Mouse (Mus musculus): ENCODE data around the gene Synj1.

Gene Synj1

GRCm38 (mm10) chr16:90946977-90947376, 64.1 kb downstream of the Synj1 start:
- no peak for DNase-seq (ENCODE audit: low read depth, low spot score)

DNA sequence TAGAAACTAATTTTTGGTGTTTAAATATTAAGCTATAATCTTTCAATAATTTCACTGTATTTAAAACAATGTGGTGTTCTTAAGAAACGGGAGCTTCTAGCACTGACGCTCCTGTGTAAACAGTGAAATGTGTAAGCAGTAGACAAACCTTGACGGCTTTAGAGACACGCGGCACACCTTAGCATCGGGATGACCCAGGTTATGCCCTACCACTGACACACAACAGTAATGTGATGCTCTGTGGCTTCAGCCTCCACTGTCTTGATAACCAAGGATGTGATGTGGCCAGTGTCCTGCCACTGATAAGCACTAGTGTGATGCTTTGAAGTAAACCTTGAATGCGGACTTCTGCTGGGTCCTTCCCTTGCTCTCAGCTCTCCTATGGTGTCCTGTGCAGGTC, 69.9 kb downstream of the Synj1 start:
- DNase-seq (ENCODE audit: low read depth, low spot score) = no peak

DNA sequence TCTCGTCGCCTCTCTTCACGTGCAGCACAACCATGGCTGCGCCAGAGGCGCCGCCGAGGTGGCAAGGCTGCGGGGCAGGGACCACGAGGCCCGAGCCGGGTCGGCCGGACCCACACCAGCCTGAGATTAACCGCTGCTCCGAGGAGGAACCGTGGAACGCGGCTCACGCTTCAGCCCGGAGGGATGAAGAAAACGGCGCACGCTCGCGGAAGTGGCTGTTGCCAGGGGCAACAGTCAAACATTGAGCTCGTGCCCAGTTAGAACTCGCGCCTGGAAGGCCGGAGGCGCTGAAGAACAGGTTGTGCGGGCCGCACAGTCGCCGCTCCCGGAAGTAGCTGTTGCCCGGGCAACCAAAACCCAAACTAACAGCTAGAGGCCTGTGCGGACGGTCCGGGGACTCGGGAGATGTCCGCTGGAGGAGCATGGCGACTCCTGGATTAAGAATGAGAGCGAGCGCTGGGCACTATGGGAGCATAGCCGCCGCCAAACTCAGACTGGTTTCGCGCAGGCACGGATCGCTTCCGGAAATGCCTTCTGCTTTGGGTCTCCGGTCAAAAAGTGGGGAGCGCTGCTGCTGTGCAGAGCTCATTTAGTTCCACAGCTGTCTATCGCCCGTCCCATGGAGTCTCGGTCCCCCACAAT, 76.3 kb downstream of the Synj1 start, which contains the start of gene Cfap298:
TSS of gene Cfap298 (minus strand) at position 428 of the 642 bp plus-strand sequence.
- peak; percentile 92 for DNase-seq (ENCODE audit: low read depth, low spot score)

DNA sequence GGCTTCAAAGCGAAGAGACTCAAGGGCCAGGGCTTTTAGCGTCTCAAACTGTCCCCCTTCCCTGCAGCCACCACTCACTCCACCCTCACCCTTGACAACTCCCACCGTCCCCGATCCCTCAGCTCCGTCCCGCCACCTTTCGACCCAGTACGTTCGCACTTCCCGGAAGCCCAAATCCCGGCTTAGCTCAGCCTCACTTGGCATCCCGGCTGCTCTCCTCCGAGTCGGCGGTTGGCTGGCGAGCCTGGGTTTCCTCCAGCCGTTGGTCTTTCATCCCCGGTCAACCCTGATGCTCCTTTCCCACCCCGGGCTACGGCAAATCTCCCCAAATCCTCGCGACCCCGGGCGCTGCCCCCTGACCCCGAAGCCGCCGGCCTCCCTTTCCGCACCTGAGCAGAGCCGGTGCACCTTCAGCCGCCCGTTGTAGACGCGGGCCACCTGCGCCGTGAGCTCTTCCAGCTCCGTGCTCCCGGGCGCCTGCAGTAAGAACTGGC, 76.9 kb downstream of the Synj1 start:
- DNase-seq (ENCODE audit: low read depth, low spot score) = peak; percentile 42

DNA sequence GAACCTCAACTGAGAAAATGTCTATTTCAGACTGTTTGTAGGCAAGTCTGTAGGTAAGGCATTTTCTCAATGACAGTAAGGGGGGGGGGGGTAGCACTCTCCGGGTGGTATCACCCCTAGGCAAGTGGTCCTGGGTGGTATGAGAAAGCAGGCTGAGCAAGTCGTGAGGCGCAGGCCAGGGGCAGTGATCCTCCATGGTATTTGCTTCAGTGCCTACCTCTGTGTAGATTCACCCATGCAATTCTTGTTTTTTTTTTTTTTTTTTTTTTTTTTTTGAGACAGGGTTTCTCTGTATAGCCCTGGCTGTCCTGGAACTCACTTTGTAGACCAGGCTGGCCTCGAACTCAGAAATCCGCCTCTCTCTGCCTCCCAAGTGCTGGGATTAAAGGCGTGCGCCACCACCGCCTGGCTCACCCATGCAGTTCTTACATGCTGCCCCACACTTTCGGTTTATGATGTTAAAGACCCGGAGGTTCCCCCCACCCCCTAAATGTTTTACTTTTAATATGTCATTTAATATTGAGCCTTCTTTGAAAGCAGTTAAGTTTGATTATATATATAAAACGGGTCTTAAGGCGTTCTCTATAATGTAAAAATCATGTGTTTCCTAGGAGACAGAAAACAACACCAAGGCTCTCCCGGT, 77.5 kb downstream of the Synj1 start:
- no peak for DNase-seq (ENCODE audit: low read depth, low spot score)

DNA sequence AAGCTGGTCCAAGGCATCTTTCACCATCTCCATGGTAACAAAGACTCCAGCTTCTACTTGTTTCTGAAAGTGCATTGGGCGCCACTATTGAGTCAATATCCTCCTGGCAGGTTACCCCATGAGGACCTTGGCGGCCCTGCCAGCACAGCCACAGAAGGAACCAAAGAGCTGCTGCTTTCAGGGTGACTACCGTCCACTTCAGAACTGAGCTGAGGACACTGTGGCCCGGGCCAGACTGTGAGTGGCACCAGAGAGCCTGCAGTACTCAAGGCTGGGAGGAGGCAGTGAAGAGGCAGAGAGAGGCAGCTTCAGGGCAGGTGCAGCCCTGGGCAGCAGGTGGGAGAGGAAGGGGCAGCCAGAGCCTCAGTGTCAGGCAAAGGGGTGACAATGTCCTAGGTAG, 83.7 kb downstream of the Synj1 start:
- DNase-seq (ENCODE audit: low read depth, low spot score) = no peak

DNA sequence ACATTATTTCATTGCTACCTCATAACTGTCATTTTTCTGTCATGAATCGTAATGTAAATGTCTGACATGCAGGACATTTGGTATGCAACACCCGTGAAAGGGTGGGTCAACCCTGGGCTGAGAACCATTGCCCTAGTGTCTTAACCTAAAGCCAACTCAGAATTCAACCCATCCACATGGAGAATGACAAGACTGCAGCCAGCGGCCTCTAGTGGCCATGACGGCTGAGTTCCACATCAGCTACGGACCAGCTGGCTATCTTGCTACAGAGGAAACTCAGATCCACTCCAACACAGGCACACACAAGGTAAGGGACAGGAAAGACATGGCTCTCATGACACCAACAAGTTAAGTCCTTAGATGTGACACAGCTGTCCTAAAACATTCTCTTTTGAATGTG, 85.6 kb downstream of the Synj1 start:
- DNase-seq (ENCODE audit: low read depth, low spot score) = no peak

DNA sequence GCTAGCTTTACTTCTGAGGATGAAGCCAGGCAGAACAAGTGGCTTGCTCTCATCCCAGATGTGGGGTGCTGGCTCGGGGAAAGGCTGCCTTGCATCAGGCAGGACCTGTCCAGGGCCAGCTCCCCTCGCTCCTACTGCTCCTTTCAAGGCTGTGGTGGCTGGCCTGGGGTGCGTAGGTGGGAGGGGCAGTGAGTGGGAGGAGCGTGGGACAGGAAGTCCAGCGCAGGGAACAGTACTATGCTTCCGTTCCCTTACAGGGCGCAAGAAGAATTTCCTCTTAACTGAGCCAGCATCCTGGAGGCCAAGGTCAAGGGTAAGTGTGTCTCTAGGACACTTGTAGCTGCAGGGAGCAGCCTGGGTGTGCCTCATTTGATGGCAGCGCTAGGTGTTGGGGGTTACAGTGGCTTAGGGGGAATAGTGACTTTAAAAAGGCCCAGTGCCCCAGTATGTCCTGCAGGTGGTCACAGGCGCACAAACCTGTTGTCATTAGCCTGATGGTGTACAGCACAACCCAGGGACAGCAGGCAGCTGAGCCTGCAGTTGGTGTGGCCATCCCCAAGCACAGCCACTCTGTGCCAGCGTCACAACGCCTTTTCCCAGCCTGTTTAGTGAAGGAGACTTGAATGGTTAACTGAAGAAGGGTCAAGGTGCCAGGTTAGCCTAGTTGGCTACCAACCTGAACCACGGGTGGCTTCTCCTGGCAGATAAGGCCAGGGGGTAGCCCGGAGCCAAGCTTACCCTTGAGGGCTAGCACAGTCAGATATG, 86.3 kb downstream of the Synj1 start:
- DNase-seq (ENCODE audit: low read depth, low spot score) = no peak

DNA sequence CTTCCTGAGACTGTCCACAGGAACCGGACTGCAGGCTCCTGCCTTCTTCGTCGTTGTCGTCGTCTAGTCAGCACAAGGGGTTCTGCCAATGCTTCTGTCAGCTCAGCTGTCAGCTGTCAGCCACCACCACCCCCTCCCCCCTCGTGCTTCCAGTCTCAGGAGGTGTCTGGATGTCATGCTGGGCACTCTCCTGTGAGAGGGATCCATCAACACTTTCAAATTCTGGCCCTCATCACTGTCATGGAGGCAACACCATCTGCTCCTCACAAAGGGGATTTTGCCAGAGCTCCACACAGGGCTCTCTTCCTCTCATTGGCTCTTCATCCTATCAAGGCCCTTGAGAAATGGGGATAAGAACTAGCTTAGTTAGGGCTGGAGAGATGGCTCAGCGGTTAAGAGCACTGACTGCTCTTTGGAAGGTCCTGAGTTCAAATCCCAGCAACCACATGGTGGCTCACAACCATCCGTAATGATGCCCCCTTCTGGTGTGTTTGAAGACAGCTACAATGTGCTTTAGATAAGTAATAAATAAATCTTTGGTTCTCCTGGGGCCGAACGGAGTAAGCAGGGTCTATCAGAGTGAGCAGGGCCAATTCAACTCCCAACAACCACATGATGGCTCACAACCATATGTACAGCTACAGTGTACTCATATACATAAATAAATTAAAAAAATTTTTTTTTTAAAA, 89.5 kb downstream of the Synj1 start:
- no peak for DNase-seq (ENCODE audit: low read depth, low spot score)

DNA sequence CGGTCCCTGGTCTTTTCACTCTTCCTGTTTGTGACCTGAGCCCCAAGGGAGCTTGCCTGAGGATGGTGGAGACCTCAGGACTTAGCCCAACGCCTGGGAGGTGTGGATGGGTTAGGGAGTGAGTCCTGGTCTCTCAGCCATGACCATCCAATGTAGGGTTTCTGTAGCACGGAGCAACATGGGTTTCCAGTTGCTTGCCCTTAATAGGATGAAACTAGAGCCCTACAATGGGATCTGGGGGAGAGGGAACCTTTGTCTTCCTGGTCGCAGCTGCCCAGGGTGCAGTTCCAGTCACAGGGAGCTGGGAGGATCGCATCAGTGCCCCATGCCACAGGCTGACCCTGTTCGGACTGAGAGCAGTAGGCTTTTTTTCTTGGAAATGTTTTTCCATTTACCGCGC, 94.0 kb downstream of the Synj1 start:
- DNase-seq (ENCODE audit: low read depth, low spot score) = no peak

GRCm38 (mm10) chr16:90916040-90916481, 95.0 kb downstream of the Synj1 start:
- no peak for DNase-seq (ENCODE audit: low read depth, low spot score)

- no peak for DNase-seq (ENCODE audit: low read depth, low spot score)
Observed at GRCm38 (mm10) chr16:90911766-90912165, 99.3 kb downstream of the Synj1 start.

DNA sequence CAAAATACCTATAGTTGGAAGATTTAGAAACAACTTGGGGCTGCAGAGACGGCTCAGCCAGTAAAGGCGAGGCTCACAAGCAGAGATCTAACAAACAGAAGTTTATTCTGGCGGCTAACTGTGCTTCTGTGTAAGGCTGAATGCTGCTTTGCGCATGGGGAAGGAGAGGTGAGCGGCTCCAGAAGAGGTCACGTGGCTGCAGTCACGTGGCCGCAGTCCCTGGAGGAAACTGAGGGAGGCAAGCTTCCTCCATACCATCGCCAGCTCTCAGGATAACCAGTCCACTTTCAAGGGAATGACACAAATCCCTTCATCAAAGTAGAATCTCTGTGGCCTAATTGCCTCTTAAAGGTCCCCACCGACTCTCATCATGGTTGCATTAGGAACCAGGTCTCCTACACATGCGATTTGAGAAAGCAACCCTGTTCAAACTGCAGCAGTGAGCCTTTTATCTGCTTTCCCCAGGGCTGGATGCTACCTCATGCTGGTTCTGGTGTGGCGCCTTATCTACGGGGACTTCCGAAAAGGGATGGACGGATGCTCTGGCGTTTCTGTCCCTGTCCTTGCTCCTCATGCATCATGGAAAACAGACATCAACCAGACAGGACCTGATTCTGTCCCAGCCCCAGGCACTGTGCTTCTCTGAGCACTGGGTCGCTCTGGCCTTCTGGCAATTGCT, 100.1 kb downstream of the Synj1 start:
- DNase-seq (ENCODE audit: low read depth, low spot score) = no peak

DNA sequence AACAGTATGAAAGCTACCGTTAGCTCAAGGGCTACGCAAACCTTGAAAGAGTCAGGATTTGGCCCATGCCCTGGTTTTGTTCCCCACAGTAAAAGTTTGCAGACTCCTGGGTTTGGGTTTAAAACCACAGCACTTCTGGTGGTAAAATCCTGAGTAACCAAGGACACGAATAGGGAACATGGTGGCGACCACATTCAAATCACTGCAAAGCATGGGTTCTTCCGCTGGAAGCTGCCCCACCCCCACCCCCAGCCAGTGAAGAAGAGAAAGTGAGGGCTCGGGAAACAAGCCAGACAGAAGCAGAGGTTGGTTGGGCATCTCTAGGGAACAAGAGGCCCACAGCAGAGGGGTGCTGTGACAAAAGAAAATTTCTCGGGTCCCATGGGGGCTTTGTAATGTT, 103.9 kb downstream of the Synj1 start:
- no peak for DNase-seq (ENCODE audit: low read depth, low spot score)

DNA sequence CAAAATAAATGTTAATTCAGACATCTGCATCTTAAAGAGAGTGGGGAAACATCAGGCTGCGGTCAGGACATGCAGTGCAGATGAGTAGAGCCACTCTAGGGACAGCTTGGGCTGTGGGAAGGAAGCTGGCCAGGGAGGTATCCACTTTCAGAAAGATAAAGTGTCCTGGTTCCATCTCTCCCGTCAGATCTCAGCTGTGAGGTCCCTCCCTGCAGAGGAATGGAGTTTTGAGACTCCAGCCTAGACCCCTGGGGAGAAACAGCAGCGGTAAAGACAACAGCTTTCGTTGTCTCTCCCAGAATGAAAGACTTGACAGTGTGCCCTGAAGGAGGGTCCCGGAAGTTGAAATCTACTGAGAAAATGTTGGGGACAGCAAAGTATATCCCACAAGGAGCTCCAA, 107.8 kb downstream of the Synj1 start:
- no peak for DNase-seq (ENCODE audit: low read depth, low spot score)

DNA sequence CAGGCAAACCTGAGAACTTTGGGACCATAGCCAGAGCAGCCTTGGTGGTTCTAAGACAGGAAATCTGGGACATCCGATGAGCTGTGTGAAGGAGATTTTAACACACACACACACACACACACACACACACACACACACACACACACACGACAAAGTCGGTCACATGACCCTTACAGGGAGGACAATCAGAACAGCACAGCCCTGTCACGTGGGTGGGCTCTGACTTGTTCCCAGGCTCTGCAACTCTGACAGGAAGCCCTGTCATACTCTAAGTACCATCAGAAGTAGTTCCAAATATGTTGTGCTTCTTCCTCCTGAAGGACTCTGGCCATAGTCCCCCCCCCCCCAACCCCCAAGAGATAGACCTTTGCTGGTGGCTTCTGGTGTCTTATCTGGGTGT, 109.7 kb downstream of the Synj1 start:
- DNase-seq (ENCODE audit: low read depth, low spot score) = no peak

DNA sequence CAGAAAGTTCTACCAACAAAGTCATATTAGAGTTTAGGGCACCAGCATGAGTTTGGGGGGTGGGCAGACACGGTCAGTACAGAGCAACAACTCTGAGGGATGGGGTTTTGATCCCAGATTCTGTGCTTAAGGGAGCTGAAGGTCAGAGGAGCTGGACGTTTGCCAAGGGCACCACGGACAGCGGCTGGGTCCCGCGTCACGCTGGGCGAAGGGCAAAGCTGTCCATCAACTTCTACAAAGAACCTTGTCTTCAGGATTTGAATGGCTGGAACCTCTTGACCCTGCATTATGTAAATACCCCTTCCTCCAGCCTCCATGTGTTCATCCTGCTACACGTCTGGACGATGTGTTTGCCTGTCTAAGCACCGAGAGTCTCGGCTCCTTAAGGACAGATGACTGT, 111.6 kb downstream of the Synj1 start:
- no peak for DNase-seq (ENCODE audit: low read depth, low spot score)

DNA sequence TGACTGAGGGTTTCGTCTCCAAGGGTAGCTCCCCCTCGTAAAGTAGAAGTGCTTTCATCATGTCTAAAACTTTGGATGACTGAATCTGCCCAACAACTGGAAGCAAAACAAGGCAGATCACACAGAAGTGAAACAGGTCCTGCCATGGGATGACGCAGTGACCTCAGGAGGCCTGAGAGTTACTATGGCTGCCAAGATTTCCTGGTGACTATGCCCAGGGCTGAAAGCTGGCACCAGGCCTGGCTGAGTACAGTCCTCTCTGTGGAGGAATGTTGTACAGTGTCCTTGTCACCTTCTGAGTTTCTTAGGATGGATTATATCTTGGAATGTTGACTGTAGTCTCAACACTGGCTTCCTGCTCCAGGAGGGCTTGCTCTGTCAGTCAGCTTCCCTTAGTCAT, 113.5 kb downstream of the Synj1 start:
- no peak for DNase-seq (ENCODE audit: low read depth, low spot score)

- DNase-seq (ENCODE audit: low read depth, low spot score) = no peak
Observed at GRCm38 (mm10) chr16:90893792-90894191, 117.3 kb downstream of the Synj1 start.

- no peak for DNase-seq (ENCODE audit: low read depth, low spot score)
Observed at GRCm38 (mm10) chr16:90893019-90893418, 118.1 kb downstream of the Synj1 start.

DNA sequence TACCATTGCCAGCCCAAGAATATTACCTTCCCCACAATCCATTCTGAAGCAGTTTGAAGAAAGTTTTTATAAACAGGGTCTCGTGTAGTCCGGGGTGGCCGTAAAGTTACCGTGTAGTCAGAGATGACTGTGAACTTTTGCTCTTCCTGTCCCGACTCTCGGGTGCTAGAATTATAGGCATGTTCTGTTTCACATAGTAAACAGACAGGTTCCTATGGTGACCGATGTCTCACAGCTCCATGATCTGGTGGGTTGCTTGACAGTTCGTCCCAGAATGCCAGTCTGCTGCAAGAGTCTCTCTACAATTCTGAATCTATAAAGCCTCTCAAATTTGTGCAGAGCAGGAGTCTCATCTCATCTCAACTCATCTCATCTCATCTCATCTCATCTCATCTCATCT, 119.0 kb downstream of the Synj1 start:
- no peak for DNase-seq (ENCODE audit: low read depth, low spot score)

Measured in WW6 (cell line).